Mouse (Mus musculus) left cerebral cortex, adult 18-20 months (tissue): ENCODE data around the gene Lad1. TPM values are rescaled to one million over a fixed set of nuclear protein-coding genes. Genes with fewer than 3 reads are reported as not detected.
A peak's percentile ranks its signal among the peaks of the same experiment; 100 is the strongest.

Experiments
- DNase-seq, 2 experiments: peaks; one replicate each; pipeline ENCODE4 v3.0.0; 2021 to 2022; ENCODE audit warnings: low spot score in 2 of 2, mixed read lengths in 1 of 2
- total RNA-seq, 2 experiments: library from RNA; stranded (reverse); gene quantifications; 2 replicates each; pipeline ENCODE4 v1.2.3; 2021

The Lad1 gene
- total RNA-seq, 2 experiments from 2014 or later = 0.96 to 1.3 TPM

DNA sequence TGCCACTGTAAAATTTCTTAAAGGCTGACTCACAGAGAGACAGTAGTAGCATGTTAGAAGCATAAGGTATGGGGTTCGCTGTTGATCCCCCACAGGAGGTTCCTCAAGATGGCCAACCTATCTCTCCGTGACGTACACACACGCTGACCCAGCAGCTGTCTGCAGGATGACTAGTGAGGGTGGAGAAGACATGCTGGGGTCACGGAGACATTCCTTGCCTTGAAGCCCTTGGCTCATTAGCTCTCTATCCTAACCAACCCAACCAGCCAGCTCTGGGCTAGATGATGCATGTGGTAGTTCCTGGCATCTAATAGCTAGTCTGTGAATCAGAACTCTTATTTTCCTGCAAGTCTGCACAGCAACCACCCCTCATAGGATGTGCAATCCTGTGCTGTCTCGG, 50.2 kb downstream of the Lad1 start:
- no peak for DNase-seq

DNA sequence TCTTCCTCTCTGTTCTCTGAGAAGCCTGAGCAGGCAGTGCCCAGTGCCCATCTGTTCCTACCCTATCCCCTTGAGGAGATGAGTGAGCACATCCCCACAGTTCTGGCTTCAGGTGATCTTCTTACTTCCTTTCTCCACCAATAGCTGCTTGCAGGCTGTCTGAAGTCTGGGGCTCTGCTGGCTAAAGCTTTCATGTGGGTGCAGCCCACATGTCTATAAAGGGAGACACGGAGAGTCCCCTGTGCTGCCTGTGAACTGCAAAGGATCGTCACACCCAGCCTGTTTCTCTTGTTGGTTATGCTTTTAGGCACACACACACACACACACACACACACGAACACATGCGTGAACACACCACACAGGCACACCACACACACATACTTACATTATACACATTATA, 54.6 kb downstream of the Lad1 start:
- DNase-seq = peak; percentile 8 to 39

DNA sequence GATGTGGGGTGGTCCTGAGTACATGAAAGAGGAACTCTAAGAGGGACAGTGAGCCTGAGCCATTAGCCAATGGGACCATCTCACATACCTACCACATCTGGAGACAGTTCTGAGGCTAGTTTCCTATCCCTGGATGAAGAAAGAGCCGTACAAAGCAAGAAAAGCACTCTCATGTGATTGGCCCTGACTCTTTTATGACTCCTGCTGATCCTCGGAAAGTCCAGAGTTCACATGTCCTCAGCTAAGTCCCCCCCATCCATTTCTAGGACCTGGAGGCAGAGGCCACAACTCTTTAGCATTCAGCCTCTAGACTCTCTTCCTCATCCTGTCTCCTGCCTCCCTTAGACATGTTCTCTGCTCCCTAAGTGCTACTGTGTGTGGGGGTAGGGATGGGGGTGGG, 58.9 kb downstream of the Lad1 start:
- no peak for DNase-seq

DNA sequence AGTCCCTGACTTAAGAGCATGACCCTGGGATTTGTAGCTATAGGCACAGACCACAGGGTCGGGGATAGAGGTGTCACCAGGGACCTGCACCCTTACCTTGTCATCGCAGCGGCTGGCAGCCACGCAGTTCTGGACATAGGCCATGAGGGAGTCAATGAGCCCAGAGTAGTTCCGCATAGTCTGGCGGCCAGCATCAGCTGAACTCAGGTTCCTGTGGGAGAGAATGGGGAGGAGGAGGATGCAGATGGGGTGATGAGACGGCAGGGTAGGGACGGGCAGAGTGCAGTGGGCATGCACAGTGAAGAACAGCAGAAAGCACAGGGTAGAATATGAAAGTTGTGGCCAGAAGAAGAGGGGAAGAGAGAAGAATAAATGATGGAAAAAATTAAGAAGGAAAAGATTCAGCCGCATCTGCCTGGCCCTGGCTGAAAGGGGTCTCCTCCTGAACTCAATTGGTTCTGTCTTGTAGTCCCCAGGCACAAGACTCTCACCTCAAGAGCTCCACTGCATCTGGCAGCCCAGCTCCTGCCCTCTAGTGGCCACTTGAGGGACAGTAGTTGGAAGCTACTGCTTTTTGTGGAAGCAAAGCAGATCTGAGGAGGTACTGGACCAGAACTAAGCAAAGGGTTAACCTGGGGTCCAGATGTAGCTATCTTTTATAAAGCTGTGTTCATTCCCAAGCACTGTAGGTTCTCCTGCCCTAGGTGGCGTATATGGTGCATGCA, 64.1 kb downstream of the Lad1 start:
- peak; percentile 67 to 80 for DNase-seq

Other genes with a start within 250 kb of the Lad1 start
- 10 to 100 TPM; 42.5 to 48.0 TPM for gene Nav1, start 211.3 kb upstream of the Lad1 start, total RNA-seq
- gene Csrp1, start 98.5 kb upstream of the Lad1 start, total RNA-seq = 100 to 1,000 TPM; 219 to 238 TPM
- 10 to 100 TPM; 19.7 to 21.4 TPM for gene Phlda3, start 52.5 kb upstream of the Lad1 start, total RNA-seq
- gene Tnni1, start 39.2 kb upstream of the Lad1 start, total RNA-seq = 1 to 10 TPM; 1.5 to 1.7 TPM
- gene Tnnt2, start 17.8 kb downstream of the Lad1 start, total RNA-seq = 10 to 100 TPM; 13.0 to 13.2 TPM
- under 1 TPM in 1 of 2 experiments, not detected in 1; 0.09 TPM for gene Pkp1, start 100.6 kb downstream of the Lad1 start, total RNA-seq
- gene Igfn1, start 187.7 kb downstream of the Lad1 start, total RNA-seq = 10 to 100 TPM; 17.2 to 20.3 TPM
- 10 to 100 TPM; 66.3 to 67.8 TPM for gene Tmem9, start 189.6 kb downstream of the Lad1 start, total RNA-seq
- gene Ascl5, start 232.2 kb downstream of the Lad1 start, total RNA-seq = 1 to 10 TPM; 1.9 to 3.1 TPM
- gene Cacna1s, start 234.2 kb downstream of the Lad1 start, total RNA-seq = 1 to 10 TPM; 1.5 to 1.7 TPM